Mouse (Mus musculus) testis, adult 10 weeks (tissue): ENCODE data around the gene Fignl2. TPM values are rescaled to one million over a fixed set of nuclear protein-coding genes. Genes with fewer than 3 reads are reported as not detected.

Experiments used
- polyA plus RNA-seq: library from polyadenylated mRNA; stranded (reverse); fragments of 350-450 nt; fragmentation: Illumina TruSeq; extraction: RNeasy Lipid Tissue Mini Kit (QIAGEN cat#74804); gene quantifications from one replicate; pipeline ENCODE4 v1.2.3, GENCODE M21; 2014; ENCODE audit warnings: low read depth, low replicate concordance

Fignl2 gene
- 0.10 TPM for polyA plus RNA-seq

DNA sequence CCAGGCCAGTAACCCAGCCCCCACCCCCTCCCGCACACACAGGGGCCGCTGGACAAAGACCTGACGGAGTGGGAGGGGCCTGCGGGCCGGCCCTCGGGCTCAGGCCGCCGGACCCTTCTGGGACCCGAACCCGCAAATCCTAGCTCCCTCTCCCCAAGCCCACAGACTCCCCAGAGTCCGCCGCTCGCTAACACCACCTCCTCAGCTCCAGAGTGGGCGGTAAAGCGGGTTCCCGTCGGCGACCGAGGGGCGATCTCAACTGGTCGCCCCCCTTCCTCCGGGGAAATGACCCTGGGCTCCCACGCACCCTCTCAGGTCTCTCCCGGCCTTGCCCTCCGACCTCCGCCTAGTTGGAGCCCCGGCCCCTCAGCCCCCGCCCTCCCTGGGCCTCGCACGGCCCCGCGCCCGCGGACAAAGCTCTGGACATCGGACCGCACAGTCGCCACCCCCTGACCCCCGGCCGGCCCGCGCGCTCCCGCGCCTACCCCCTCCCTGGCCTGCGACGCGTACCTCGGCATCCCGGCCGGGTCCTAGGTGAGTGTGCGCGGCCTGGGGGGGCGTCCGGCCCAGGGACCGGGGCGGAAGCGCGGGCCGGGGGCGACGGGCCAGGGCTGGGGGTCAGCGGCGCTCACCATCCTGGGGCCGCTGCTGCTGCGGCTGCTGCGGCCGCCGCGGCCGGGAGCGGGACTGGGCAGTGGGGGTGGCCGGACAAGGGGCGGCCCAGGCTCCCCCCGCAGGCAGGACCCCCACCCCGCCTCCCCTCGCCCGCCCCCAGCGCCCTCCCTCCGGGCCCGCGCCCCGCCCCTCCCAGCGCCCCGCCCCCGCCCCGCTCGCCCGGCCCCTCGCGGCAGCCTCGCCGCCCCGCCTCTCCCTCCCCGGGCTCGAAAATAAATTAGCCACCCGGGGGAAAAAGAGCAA lies at the start of gene Fignl2:
Fignl2 (minus strand) TSS at position 755 of the 918 bp plus-strand sequence.

DNA sequence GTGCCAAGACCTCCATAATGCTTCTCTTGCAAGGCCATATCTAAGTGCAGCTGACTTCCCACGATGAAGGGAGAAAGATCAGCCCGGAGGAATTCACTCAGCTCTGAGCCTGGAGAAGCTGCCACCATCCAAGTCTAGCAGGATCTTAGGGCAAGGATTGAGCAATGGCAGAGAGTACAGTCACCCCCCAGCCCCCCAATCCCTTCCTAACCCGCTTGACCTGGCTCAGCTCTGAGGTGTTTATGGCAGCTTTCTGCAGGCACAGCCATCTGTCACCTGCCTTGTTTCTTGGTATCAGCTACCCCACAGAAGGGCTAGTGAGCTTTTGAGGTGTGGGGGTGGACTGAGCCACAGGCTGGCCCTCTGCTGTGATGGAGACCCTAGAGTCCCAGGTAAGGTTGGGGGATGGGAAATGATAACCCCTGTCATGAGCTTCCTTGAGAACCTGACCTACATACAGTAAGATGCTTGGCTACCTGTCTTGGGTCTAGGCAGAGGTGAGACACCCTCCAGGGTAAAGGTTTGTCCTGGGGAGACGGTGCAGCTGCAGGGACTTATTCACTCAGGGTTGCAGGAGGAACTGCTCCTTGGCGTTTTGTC lies 37.2 kb upstream of the Fignl2 start, which contains the start of gene Ankrd33:
Ankrd33 (plus strand) TSS at position 245 of the 600 bp plus-strand sequence.

DNA sequence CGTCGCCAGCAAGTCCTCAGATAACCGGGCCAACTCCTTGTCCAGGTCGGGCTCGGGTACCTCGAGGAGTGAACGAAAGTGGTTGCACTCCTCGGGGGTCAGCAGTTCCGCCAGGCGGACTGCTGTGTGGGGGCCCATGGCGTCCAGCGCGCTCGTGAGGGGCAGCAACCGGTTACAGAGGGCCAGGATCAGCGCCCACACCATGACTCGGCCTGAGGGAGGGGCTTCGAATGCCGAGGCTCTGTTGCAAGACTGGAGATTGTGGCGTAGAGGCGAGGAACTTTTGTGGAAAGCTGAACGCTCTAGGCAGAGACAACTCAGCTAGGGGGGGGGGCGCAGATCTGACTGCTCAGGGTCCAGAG lies 31.2 kb downstream of the Fignl2 start, which contains the start of gene Gm47841:
Gm47841 (minus strand) TSS at position 204 of the 362 bp plus-strand sequence.

Other genes starting within 250 kb of the Fignl2 start
- gene Scn8a, start 208.7 kb downstream of the Fignl2 start, polyA plus RNA-seq, result 4.8 TPM
- not detected for gene Gm47841, start 31.2 kb downstream of the Fignl2 start, polyA plus RNA-seq
- not detected for gene Ankrd33, start 37.2 kb upstream of the Fignl2 start, polyA plus RNA-seq
- 0.27 TPM for gene Acvrl1, start 50.0 kb upstream of the Fignl2 start, polyA plus RNA-seq
- 4.3 TPM for gene Acvr1b, start 95.5 kb upstream of the Fignl2 start, polyA plus RNA-seq
- gene Grasp, start 145.6 kb upstream of the Fignl2 start, polyA plus RNA-seq, result not detected
- gene Nr4a1, start 175.7 kb upstream of the Fignl2 start, polyA plus RNA-seq, result 1.4 TPM
- gene Atg101, start 205.7 kb upstream of the Fignl2 start, polyA plus RNA-seq, result not detected
- gene 6030408B16Rik, start 214.6 kb upstream of the Fignl2 start, polyA plus RNA-seq, result 1.7 TPM